Mouse (Mus musculus): Measurements from ENCODE around the gene Uvrag. TPM values are rescaled to one million over a fixed set of nuclear protein-coding genes. Genes with fewer than 3 reads are reported as not detected.
"Not testable (repeated sequence)": the region's sequence is repeated elsewhere in the genome, so short reads cannot be mapped to it uniquely, and the experiment has no call there.

The Uvrag gene
- polyA plus RNA-seq, 1 experiment from 2014 or later, result 22.4 TPM

DNA sequence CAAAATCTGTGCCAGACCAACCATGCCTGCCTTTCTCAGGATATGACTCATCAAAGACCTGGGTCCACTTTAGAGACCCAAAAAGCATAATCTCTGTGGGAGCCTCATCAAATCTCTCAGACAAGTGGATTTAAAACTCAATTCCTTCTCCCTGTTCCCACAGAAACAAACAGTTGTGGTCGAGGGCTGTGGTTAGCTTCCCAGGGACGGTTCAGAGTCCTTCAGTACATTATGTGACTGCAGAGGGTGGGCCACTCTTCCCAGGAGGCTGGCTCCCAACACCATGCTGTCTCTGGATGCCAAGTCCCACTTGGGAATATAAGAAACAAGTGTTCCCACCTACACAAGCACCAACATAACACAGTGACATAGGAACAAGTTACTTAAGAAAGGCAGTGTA, 75.0 kb downstream of the Uvrag start:
- H3K27ac ChIP-seq (ENCODE audit: low read length), result no peak overlapping the region
- no peak overlapping the region for H3K4me2 ChIP-seq (ENCODE audit: low read depth, low read length)
- ATAC-seq (ENCODE audit: low read depth), result no peak

DNA sequence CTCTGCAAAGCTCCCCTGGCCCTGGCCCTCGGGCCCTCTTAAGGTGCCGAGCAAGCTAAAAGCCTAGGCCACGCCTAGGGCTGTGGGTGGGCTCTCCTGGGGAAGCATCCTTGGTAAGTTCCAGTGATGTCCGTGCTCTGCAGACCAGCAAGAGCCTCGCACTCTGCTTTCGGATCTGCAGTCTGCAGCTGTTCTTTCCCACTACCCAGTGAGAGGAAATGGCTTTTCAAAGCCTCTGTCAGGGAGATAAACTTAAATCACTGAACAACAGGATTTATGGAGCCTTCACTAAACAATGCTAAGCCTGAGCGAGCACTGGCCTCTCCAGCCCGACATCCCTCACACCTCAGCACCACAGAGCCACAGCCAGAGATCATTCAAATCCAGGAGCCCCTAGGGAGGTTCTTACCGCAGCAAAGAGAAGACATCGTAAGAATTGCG, 75.5 kb downstream of the Uvrag start:
- Histone ChIP-seq H3K4me3 (ENCODE audit: low read length) (no peak overlapping the region), H3K27ac (ENCODE audit: low read length) (no peak overlapping the region), H3K4me2 (ENCODE audit: low read depth, low read length) (no peak overlapping the region), H3K9ac (ENCODE audit: low read length) (no peak overlapping the region), H3K4me1 (replicated peaks; ENCODE audit: control insufficient read depth, insufficient read depth, low read length) (peaks cover 2% of the 10 kb centered on the region; the same call in 1 of the 2 replicates), H3K27me3 (ENCODE audit: control insufficient read depth, insufficient read depth, low read depth, low read length) (no peaks in the 10 kb centered on the region), H3K36me3 (ENCODE audit: control insufficient read depth, insufficient read depth, low read length) (no peaks in the 10 kb centered on the region), H3K9me3 (ENCODE audit: control insufficient read depth, low read length) (no peaks in the 10 kb centered on the region)
- 15% methylated on average over 11 of the region's 11 CpGs for WGBS
- peak; percentile 56; the same call in 1 of the 2 replicates for ATAC-seq (ENCODE audit: low read depth)

More for the DNA sequence above, 75.0 kb downstream of the Uvrag start:
- peaks cover 2% of the 10 kb centered on the region; the same call in 1 of the 2 replicates for H3K4me1 ChIP-seq (replicated peaks; ENCODE audit: control insufficient read depth, insufficient read depth, low read length)
- WGBS, result 12% methylated on average over 2 of the region's 2 CpGs
- no peaks in the 10 kb centered on the region for H3K9me3 ChIP-seq (ENCODE audit: control insufficient read depth, low read length)
- no peaks in the 10 kb centered on the region for H3K27me3 ChIP-seq (ENCODE audit: control insufficient read depth, insufficient read depth, low read depth, low read length)
- no peaks in the 10 kb centered on the region for H3K36me3 ChIP-seq (ENCODE audit: control insufficient read depth, insufficient read depth, low read length)
- H3K4me3 ChIP-seq (ENCODE audit: low read length), result no peak overlapping the region
- H3K9ac ChIP-seq (ENCODE audit: low read length), result no peak overlapping the region

DNA sequence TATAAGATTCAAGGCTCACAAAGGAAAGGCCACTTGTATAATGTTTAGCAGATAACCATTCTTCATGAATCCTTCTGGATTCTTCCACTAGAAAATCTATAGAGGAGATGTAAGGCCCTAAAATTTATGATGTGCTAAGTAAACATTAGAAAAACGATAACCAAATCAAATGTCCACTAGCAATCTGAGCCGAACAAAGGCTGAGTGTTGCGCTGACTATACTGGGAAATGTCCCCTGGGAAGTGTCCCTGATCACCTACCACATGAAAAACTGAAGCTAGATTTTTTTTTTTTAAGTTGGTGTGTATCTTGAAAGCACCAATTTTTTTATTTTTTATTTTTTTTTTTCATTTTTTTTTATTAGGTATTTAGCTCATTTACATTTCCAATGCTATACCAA, 76.1 kb downstream of the Uvrag start:
- Histone ChIP-seq H3K4me3 (ENCODE audit: low read length) (no peak overlapping the region), H3K36me3 (ENCODE audit: control insufficient read depth, insufficient read depth, low read length) (no peaks in the 10 kb centered on the region; the same call in 1 of the 2 replicates), H3K4me2 (ENCODE audit: low read depth, low read length) (no peak overlapping the region), H3K4me1 (replicated peaks; ENCODE audit: control insufficient read depth, insufficient read depth, low read length) (peaks cover 2% of the 10 kb centered on the region; the same call in 1 of the 2 replicates), H3K9ac (ENCODE audit: low read length) (no peak overlapping the region), H3K27ac (ENCODE audit: low read length) (no peak overlapping the region), H3K9me3 (ENCODE audit: control insufficient read depth, low read length) (no peaks in the 10 kb centered on the region), H3K27me3 (ENCODE audit: control insufficient read depth, insufficient read depth, low read depth, low read length) (no peaks in the 10 kb centered on the region)
- WGBS, result 44% methylated on average over 3 of the region's 3 CpGs
- ATAC-seq (ENCODE audit: low read depth), result no peak

DNA sequence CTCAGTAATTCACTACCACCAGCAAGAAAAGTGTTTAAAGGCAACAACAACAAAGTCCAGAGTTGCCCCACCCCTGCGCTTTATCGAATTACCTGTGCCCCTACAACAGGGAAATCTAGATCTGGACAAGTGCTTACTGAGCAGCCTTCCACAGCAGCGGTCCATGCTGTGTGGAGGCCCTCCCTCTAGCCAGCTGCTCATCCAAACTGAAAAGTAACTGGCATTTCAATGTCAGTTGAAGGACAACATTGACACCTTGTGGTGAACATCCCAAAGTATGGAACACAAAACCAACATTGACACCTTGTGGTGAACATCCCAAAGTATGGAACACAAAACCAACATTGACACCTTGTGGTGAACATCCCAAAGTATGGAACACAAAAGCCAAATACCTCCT, 78.7 kb downstream of the Uvrag start:
- not testable (repeated sequence) for H3K36me3 ChIP-seq (ENCODE audit: control insufficient read depth, insufficient read depth, low read length); H3K9ac ChIP-seq (ENCODE audit: low read length); ATAC-seq (ENCODE audit: low read depth); H3K4me3 ChIP-seq (ENCODE audit: low read length); H3K4me2 ChIP-seq (ENCODE audit: low read depth, low read length); H3K4me1 ChIP-seq (replicated peaks; ENCODE audit: control insufficient read depth, insufficient read depth, low read length); H3K27me3 ChIP-seq (ENCODE audit: control insufficient read depth, insufficient read depth, low read depth, low read length); H3K9me3 ChIP-seq (ENCODE audit: control insufficient read depth, low read length); H3K27ac ChIP-seq (ENCODE audit: low read length)
- 71% methylated on average over 3 of the region's 3 CpGs for WGBS

DNA sequence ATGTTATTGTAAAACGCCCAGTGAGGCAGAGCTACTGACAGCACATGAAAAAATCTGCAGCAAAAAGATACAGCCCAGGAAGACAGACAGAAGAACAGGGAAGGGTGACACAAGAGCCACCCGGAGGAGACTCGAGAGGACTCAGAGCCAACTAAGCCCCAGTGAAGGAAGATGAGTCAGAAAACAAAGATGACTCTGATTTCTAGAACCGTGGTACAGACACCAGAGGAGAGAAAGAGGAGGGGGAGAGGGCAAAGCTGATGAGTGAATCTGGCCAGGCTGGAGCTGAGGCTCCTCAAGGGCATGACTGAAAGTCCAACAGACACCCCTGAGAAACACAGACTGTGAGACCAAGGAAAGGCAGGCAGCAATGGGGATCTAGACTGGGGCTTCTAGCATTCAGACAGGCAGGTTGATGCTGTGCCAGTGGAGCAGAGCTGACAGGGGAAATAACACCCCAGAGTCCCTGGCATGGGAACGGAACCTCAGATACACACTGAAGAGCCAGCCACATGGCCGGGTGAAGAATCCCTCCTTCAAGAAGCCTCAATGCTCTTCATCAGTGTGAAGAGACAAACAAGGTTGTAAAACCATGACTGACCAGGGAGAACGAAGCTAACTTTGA, 79.8 kb downstream of the Uvrag start:
- Histone ChIP-seq H3K4me3 (ENCODE audit: low read length) (no peak overlapping the region), H3K36me3 (ENCODE audit: control insufficient read depth, insufficient read depth, low read length) (no peaks in the 10 kb centered on the region; the same call in 1 of the 2 replicates), H3K27ac (ENCODE audit: low read length) (no peak overlapping the region), H3K27me3 (ENCODE audit: control insufficient read depth, insufficient read depth, low read depth, low read length) (no peaks in the 10 kb centered on the region), H3K4me2 (ENCODE audit: low read depth, low read length) (no peak overlapping the region), H3K9ac (ENCODE audit: low read length) (no peak overlapping the region), H3K4me1 (replicated peaks; ENCODE audit: control insufficient read depth, insufficient read depth, low read length) (0 out of 2 replicates have a peak, but pooled peaks cover 2% of the 10 kb centered on the region), H3K9me3 (ENCODE audit: control insufficient read depth, low read length) (no peaks in the 10 kb centered on the region)
- 73% methylated on average over 7 of the region's 7 CpGs for WGBS
- ATAC-seq (ENCODE audit: low read depth), result no peak

DNA sequence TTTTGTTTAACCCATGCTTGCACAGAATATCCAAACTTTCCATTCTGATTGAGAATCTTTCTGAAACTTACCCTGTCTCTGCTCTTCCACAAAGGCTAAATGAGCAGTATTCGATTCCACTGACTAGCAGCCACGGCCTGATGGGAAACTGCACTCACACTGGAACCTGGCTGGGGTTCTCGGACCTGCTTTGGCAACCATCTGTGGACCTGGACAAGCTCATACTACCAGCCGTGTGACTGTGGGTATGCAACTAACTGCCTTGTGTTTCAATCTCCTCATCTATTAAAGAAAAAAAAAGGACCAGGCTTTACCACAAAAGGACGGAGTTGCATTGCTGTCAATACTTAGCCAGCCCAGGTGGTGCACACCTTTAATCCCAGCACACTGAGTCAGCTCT, 80.5 kb downstream of the Uvrag start:
- H3K4me3 ChIP-seq (ENCODE audit: low read length), result no peak overlapping the region
- 92% methylated on average over 5 of the region's 5 CpGs for WGBS

DNA sequence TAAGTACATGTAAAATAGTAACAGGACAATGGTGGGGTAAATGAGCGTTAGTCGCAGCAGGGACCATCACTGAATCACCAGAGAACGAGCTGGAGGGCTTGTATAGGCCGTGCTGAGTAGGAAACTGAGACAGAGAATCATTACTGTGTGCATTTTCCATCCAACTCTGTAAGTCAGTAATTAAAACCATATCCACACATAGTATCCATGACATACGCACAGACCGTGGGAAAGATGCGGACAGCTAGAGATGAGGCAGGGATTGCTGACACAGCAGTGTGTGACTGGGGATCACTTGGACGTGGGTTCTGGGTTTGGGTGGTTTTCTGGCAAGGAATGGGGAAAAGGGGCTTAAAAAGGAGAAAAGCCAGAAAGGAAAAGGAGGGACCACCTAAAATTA, 81.0 kb downstream of the Uvrag start:
- Histone ChIP-seq H3K4me3 (ENCODE audit: low read length) (no peak overlapping the region), H3K27ac (ENCODE audit: low read length) (no peak overlapping the region), H3K9ac (ENCODE audit: low read length) (no peak overlapping the region), H3K9me3 (ENCODE audit: control insufficient read depth, low read length) (no peaks in the 10 kb centered on the region), H3K4me1 (replicated peaks; ENCODE audit: control insufficient read depth, insufficient read depth, low read length) (no peaks in the 10 kb centered on the region), H3K4me2 (ENCODE audit: low read depth, low read length) (no peak overlapping the region), H3K27me3 (ENCODE audit: control insufficient read depth, insufficient read depth, low read depth, low read length) (no peaks in the 10 kb centered on the region), H3K36me3 (ENCODE audit: control insufficient read depth, insufficient read depth, low read length) (no peaks in the 10 kb centered on the region; the same call in 1 of the 2 replicates)
- ATAC-seq (ENCODE audit: low read depth), result no peak
- WGBS, result 91% methylated on average over 8 of the region's 8 CpGs

More for the DNA sequence above, 80.5 kb downstream of the Uvrag start:
- Histone ChIP-seq H3K9ac (ENCODE audit: low read length) (no peak overlapping the region), H3K36me3 (ENCODE audit: control insufficient read depth, insufficient read depth, low read length) (no peaks in the 10 kb centered on the region; the same call in 1 of the 2 replicates), H3K27me3 (ENCODE audit: control insufficient read depth, insufficient read depth, low read depth, low read length) (no peaks in the 10 kb centered on the region), H3K27ac (ENCODE audit: low read length) (no peak overlapping the region), H3K9me3 (ENCODE audit: control insufficient read depth, low read length) (no peaks in the 10 kb centered on the region), H3K4me2 (ENCODE audit: low read depth, low read length) (no peak overlapping the region), H3K4me1 (replicated peaks; ENCODE audit: control insufficient read depth, insufficient read depth, low read length) (no peaks in the 10 kb centered on the region)
- no peak for ATAC-seq (ENCODE audit: low read depth)

DNA sequence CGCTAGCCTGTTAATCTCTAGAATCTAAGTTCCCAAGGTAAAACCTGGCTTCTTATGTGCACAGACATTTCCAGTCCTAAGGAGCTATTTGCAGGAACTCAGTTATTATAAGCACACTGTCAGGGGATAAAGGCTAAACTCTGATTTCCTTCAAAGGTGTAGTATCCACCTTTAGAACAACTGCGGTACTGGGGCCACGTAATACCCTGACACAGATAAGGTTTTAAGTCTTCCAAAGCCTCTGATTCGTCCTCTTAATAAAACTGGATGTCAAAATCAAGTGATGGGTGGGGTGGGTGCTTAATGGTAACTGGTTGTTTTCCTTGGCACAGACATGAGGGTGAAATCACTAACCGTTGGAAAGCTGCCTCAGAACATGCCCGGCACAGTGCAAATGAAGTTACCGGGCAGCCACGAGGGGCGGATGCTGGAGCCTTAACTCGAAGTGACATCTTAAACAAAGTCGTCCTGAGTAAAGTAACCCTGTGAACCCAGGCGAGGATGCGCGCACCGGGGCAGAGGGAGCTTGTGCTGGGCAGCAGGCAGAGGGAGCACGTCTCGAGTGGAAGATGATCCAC, 83.8 kb downstream of the Uvrag start:
- no peak overlapping the region for H3K9ac ChIP-seq (ENCODE audit: low read length)
- 76% methylated on average over 17 of the region's 17 CpGs for WGBS
- peaks cover 4% of the 10 kb centered on the region for H3K9me3 ChIP-seq (ENCODE audit: control insufficient read depth, low read length)
- H3K27me3 ChIP-seq (ENCODE audit: control insufficient read depth, insufficient read depth, low read depth, low read length), result no peaks in the 10 kb centered on the region
- peaks cover 7% of the 10 kb centered on the region; the same call in 1 of the 2 replicates for H3K36me3 ChIP-seq (ENCODE audit: control insufficient read depth, insufficient read depth, low read length)
- H3K4me1 ChIP-seq (replicated peaks; ENCODE audit: control insufficient read depth, insufficient read depth, low read length), result no peaks in the 10 kb centered on the region; the same call in 1 of the 2 replicates
- no peak overlapping the region for H3K4me3 ChIP-seq (ENCODE audit: low read length)
- no peak overlapping the region for H3K27ac ChIP-seq (ENCODE audit: low read length)
- no peak for ATAC-seq (ENCODE audit: low read depth)
- no peak overlapping the region for H3K4me2 ChIP-seq (ENCODE audit: low read depth, low read length)

DNA sequence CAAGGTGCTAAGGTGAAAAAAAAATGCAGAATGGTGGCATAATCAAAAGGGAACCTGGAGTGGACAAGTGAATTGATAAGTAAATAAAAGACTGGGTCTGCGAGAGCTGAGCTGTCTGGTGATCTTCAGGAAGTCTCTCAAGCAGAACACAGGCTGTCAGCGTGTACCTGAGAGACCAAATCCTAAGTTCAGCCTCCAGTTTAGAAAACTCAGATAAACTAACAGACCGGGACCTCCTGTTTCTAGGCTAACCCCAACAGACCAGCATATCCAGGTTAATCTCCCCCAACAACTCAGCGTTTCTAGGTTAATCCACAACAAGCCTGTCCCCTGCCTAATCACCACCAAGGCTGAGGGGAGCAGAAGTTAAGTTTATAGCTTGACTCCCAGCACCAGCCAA, 87.3 kb downstream of the Uvrag start:
- peaks cover 9% of the 10 kb centered on the region for H3K4me1 ChIP-seq (replicated peaks; ENCODE audit: control insufficient read depth, insufficient read depth, low read length)
- no peak overlapping the region for H3K27ac ChIP-seq (ENCODE audit: low read length)
- WGBS, result 79% methylated on average over 4 of the region's 4 CpGs
- H3K4me2 ChIP-seq (ENCODE audit: low read depth, low read length), result no peak overlapping the region
- H3K9ac ChIP-seq (ENCODE audit: low read length), result no peak overlapping the region
- no peak for ATAC-seq (ENCODE audit: low read depth)
- H3K27me3 ChIP-seq (ENCODE audit: control insufficient read depth, insufficient read depth, low read depth, low read length), result no peaks in the 10 kb centered on the region
- H3K9me3 ChIP-seq (ENCODE audit: control insufficient read depth, low read length), result peaks cover 4% of the 10 kb centered on the region
- no peak overlapping the region for H3K4me3 ChIP-seq (ENCODE audit: low read length)
- H3K36me3 ChIP-seq (ENCODE audit: control insufficient read depth, insufficient read depth, low read length), result peaks cover 7% of the 10 kb centered on the region; the same call in 1 of the 2 replicates

Data from lung, embryonic 16.5 days (tissue).